Comparison of ENCODE assay signal across 8 mouse cellular contexts in genomic region chr7:145047771-145048480, GRCm38 (mm10).
DNase-seq lines count a peak whose midpoint lies in the region; ATAC-seq and TF ChIP-seq lines count a peak whose summit lies in the region.

No protein-coding gene starts in this region.

- no peak for DNase-seq in intestine, embryonic 14.5 days (ENCODE audit: low spot score)
- DNase-seq in embryonic facial prominence, embryonic 10.5 days (ENCODE audit: low spot score), result no peak
- DNase-seq in frontal cortex, postnatal 36 days (ENCODE audit: low spot score in 2 of 2), result no peak
- no peak for DNase-seq in cerebellum, adult 11-12 months
- DNase-seq in neural tube, embryonic 10.5 days (ENCODE audit: extremely low spot score, low spot score), result no peak

- no peak for TF ChIP-seq CTCF in intestine, postnatal 0 days (IDR thresholded peaks at IDR 0.05; ENCODE audit: low read depth)

- 49% methylated on average over 7 of the region's 7 CpGs for WGBS in intestine, embryonic 14.5 days
- WGBS in intestine, postnatal 0 days, result 57% methylated on average over 7 of the region's 7 CpGs
- WGBS in embryonic facial prominence, embryonic 10.5 days, result 66% methylated on average over 7 of the region's 7 CpGs

- H3K36me3 ChIP-seq in intestine, embryonic 14.5 days (ENCODE audit: control insufficient read depth, insufficient read depth, low read length), result no peaks in the 10 kb centered on the region
- H3K36me3 ChIP-seq in intestine, postnatal 0 days (ENCODE audit: control insufficient read depth, insufficient read depth), result no peaks in the 10 kb centered on the region
- no peaks in the 10 kb centered on the region for H3K36me3 ChIP-seq in embryonic facial prominence, embryonic 10.5 days (replicated peaks)

- H3K27ac ChIP-seq in intestine, embryonic 14.5 days (ENCODE audit: low read depth), result 0 out of 2 replicates have a peak overlapping the region, but pooled peaks have one; percentile 11
- H3K27ac ChIP-seq in intestine, postnatal 0 days (ENCODE audit: low read depth, low read length), result no peak overlapping the region
- peak overlapping the region; percentile 57 for H3K27ac ChIP-seq in embryonic facial prominence, embryonic 10.5 days (replicated peaks)

- H3K4me2 ChIP-seq in intestine, embryonic 14.5 days (ENCODE audit: low read length), result no peak overlapping the region
- no peak overlapping the region for H3K4me2 ChIP-seq in intestine, postnatal 0 days (replicated peaks; ENCODE audit: low read depth)

- H3K27me3 ChIP-seq in intestine, embryonic 14.5 days (replicated peaks; ENCODE audit: control insufficient read depth, insufficient read depth, low read length), result no peaks in the 10 kb centered on the region
- H3K27me3 ChIP-seq in intestine, postnatal 0 days (replicated peaks; ENCODE audit: control insufficient read depth, insufficient read depth, low read length), result no peaks in the 10 kb centered on the region
- no peaks in the 10 kb centered on the region for H3K27me3 ChIP-seq in embryonic facial prominence, embryonic 10.5 days (replicated peaks; ENCODE audit: low read depth, poor library complexity, severe bottlenecking)

- no peak for ATAC-seq in intestine, embryonic 14.5 days (replicated peaks; ENCODE audit: low FRiP score, low TSS enrichment, low read depth)
- no peak for ATAC-seq in intestine, postnatal 0 days
- ATAC-seq in hematopoietic stem cell, adult 5-6 weeks (replicated peaks in 1 of 2; ENCODE audit: insufficient read depth in 1 of 2, low FRiP score in 2 of 2, low TSS enrichment in 1 of 2, low read depth in 1 of 2, poor library complexity in 2 of 2, severe bottlenecking in 2 of 2), result peak; percentile 46 to 51
- ATAC-seq in megakaryocyte, adult 5-6 weeks (ENCODE audit: poor library complexity, severe bottlenecking), result peak; percentile 28

- no peak overlapping the region for H3K4me3 ChIP-seq in intestine, embryonic 14.5 days (ENCODE audit: low read depth, low read length)
- H3K4me3 ChIP-seq in intestine, postnatal 0 days (ENCODE audit: low read depth, low read length), result no peak overlapping the region
- H3K4me3 ChIP-seq in embryonic facial prominence, embryonic 10.5 days, result no peak overlapping the region

- H3K9me3 ChIP-seq in intestine, embryonic 14.5 days (ENCODE audit: control insufficient read depth, low read length), result no peaks in the 10 kb centered on the region
- no peaks in the 10 kb centered on the region for H3K9me3 ChIP-seq in intestine, postnatal 0 days (ENCODE audit: control insufficient read depth)
- H3K9me3 ChIP-seq in embryonic facial prominence, embryonic 10.5 days, result no peaks in the 10 kb centered on the region

- no peak overlapping the region for H3K9ac ChIP-seq in intestine, embryonic 14.5 days (ENCODE audit: low read length)
- H3K9ac ChIP-seq in intestine, postnatal 0 days (ENCODE audit: low read depth, low read length), result no peak overlapping the region

- H3K4me1 ChIP-seq in intestine, embryonic 14.5 days (replicated peaks; ENCODE audit: control insufficient read depth, insufficient read depth, low read length), result 0 out of 2 replicates have a peak, but pooled peaks cover 5% of the 10 kb centered on the region
- no peaks in the 10 kb centered on the region for H3K4me1 ChIP-seq in intestine, postnatal 0 days (replicated peaks; ENCODE audit: control insufficient read depth, insufficient read depth, low read length)
- H3K4me1 ChIP-seq in embryonic facial prominence, embryonic 10.5 days, result peaks cover 19% of the 10 kb centered on the region

Comparison
In these comparisons a context has a peak if more than half of its experiments do, and no peak if none do; other contexts are left out.
1. ATAC-seq: peak in hematopoietic stem cell, adult 5-6 weeks (2 of 2) and megakaryocyte, adult 5-6 weeks (single experiment); none in intestine, embryonic 14.5 days (single experiment) and intestine, postnatal 0 days (single experiment).